Mouse (Mus musculus): ENCODE data around the gene Zfp831. TPM values are rescaled to one million over a fixed set of nuclear protein-coding genes. Genes with fewer than 3 reads are reported as not detected.

Zfp831 gene
- total and polyA plus RNA-seq, 3 experiments = 1.4 to 4.1 TPM; not detected in 1

DNA sequence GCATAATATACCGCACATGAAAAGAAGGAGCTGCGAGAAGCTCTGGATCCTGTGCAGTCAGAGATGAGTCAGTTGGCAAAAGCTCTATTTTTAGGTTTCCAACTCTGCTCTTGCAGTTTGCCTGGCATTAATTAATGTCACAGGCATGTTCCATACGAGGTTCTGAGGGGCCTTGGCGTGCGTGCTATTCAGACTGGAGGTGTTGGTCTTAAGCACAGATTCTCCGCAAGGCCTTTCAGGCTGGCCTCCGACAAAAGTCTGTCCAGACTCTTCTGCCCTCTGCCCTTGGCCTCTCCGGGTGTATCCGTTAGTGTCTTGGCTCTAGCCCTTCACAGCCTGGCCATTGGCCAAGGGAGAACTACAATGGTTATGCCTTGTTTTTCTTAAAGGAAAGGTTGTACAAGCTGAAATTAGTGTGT, 43.5 kb upstream of the Zfp831 start:
- peak; percentile 45 for DNase-seq (ENCODE audit: low read depth, low spot score)
- Histone ChIP-seq H3K4me3 (ENCODE audit: control insufficient read depth in 1 of 2, insufficient read depth in 1 of 2, low read depth in 2 of 2, low read length in 2 of 2) (peak overlapping the region; percentile 73 to 90), H3K79me2 (ENCODE audit: control insufficient read depth, insufficient read depth, low read length, poor library complexity) (peaks cover 16% of the 10 kb centered on the region), H3K9ac (ENCODE audit: control insufficient read depth, low read depth, low read length, poor library complexity, severe bottlenecking) (peak overlapping the region; percentile 84), H3K36me3 (ENCODE audit: control insufficient read depth in 1 of 2, insufficient read depth in 2 of 2, low read length in 2 of 2) (peaks cover 0 to 35% of the 10 kb centered on the region in 2 experiments; a peak in 2 of 4 replicates), H3K4me1 (ENCODE audit: control insufficient read depth in 1 of 2, insufficient read depth in 2 of 2, low read length in 2 of 2) (peaks cover 14 to 50% of the 10 kb centered on the region in 2 experiments), H3K27me3 (ENCODE audit: control insufficient read depth in 1 of 2, insufficient read depth in 2 of 2, low read length in 2 of 2) (no peaks in the 10 kb centered on the region), H3K9me3 (replicated peaks; ENCODE audit: insufficient read depth, low read length) (no peaks in the 10 kb centered on the region), H3K27ac (ENCODE audit: control insufficient read depth, low read depth, low read length) (peak overlapping the region; percentile 33)
- TF ChIP-seq MYB (IDR thresholded peaks at IDR 0.05; ENCODE audit: low read depth, low read length) (no peak), TAL1 (IDR thresholded peaks at IDR 0.05; ENCODE audit: low read length) (no peak), SMC3 (IDR thresholded peaks at IDR 0.05; ENCODE audit: low read depth, low read length) (no peak), NRF1 (IDR thresholded peaks at IDR 0.05; ENCODE audit: insufficient read depth, low read depth, low read length, poor library complexity, severe bottlenecking) (no peak), POLR2A (IDR thresholded peaks at IDR 0.05; ENCODE audit: control insufficient read depth in 1 of 2, insufficient read depth in 1 of 2, low read depth in 1 of 2, low read length in 2 of 2, poor library complexity in 1 of 2) (no peak), MAFK (IDR thresholded peaks at IDR 0.05; ENCODE audit: borderline replicate concordance, low read depth, low read length) (no peak), SIN3A (IDR thresholded peaks at IDR 0.05; ENCODE audit: low read length) (no peak), ZMIZ1 (IDR thresholded peaks at IDR 0.05; ENCODE audit: low read depth, low read length) (no peak), MXI1 (IDR thresholded peaks at IDR 0.05; ENCODE audit: low read depth, low read length) (no peak), RAD21 (IDR thresholded peaks at IDR 0.05; ENCODE audit: low read depth, low read length) (no peak), CHD2 (IDR thresholded peaks at IDR 0.05; ENCODE audit: low read length) (no peak), TBP (IDR thresholded peaks at IDR 0.05; ENCODE audit: low read depth, low read length) (no peak), HCFC1 (IDR thresholded peaks at IDR 0.05; ENCODE audit: low read depth, low read length) (no peak), GATA1 (IDR thresholded peaks at IDR 0.05; ENCODE audit: low read depth, low read length) (no peak), ZNF384 (IDR thresholded peaks at IDR 0.05; ENCODE audit: low read depth, low read length) (no peak)

DNA sequence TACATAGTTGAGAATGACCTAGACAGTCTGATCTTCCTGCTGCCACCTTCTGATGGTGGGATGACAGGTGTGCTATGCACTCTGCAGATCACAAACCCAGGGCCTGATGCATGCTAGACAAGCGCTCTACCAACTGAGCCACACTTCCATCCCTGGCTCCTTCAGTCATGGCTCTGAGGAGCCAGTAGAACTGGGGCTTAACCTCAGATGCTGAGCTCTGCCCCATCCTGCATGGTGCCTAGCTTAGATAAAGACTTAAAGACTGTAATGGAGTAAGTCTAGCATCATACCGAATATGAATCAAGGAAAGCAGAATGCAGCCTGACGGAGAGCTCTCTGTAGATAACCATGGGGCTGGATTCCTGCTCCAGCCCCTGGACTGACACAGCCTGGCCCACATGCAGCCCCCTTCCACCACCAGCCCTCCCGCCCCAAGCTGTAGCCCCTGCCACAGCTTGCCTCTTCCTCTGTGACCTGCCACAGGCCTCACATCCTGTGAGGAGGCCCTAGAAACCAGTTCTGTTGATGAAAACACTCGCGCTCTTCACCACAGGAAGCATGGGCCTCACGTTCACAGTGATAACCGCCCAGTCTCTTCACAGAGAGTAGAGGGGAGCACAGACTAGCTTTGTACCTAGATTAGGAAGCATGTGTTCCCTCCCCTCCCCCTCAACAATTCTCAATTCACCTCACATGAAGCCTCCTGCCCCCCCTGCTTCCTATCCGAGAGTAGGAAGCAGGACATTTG, 41.2 kb upstream of the Zfp831 start:
- DNase-seq (ENCODE audit: low read depth, low spot score) = peak; percentile 92
- peak overlapping the region; percentile 37 for H3K9ac ChIP-seq (ENCODE audit: control insufficient read depth, low read depth, low read length, poor library complexity, severe bottlenecking)
- peaks cover 0 to 37% of the 10 kb centered on the region in 2 experiments; a peak in 2 of 4 replicates for H3K36me3 ChIP-seq (ENCODE audit: control insufficient read depth in 1 of 2, insufficient read depth in 2 of 2, low read length in 2 of 2)
- no peaks in the 10 kb centered on the region for H3K9me3 ChIP-seq (replicated peaks; ENCODE audit: insufficient read depth, low read length)
- H3K79me2 ChIP-seq (ENCODE audit: control insufficient read depth, insufficient read depth, low read length, poor library complexity) = peaks cover 16% of the 10 kb centered on the region
- no peaks in the 10 kb centered on the region for H3K27me3 ChIP-seq (ENCODE audit: control insufficient read depth in 1 of 2, insufficient read depth in 2 of 2, low read length in 2 of 2)
- peak overlapping the region; percentile 2 to 8; a peak in 1 of 4 replicates for H3K4me3 ChIP-seq (ENCODE audit: control insufficient read depth in 1 of 2, insufficient read depth in 1 of 2, low read depth in 2 of 2, low read length in 2 of 2)
- H3K27ac ChIP-seq (ENCODE audit: control insufficient read depth, low read depth, low read length) = peak overlapping the region; percentile 73
- peaks cover 14 to 50% of the 10 kb centered on the region in 2 experiments for H3K4me1 ChIP-seq (ENCODE audit: control insufficient read depth in 1 of 2, insufficient read depth in 2 of 2, low read length in 2 of 2)
- peak; percentile 98 for TF ChIP-seq BHLHE40 (IDR thresholded peaks at IDR 0.05; ENCODE audit: borderline replicate concordance, low read depth, low read length)
- peak; percentile 85 for TF ChIP-seq TCF12 (IDR thresholded peaks at IDR 0.05; ENCODE audit: low read depth, low read length)
- TF ChIP-seq MAX (IDR thresholded peaks at IDR 0.05; ENCODE audit: low read length) = peak; percentile 88
- TF ChIP-seq POLR2AphosphoS5 (IDR thresholded peaks at IDR 0.05; ENCODE audit: borderline replicate concordance, low read depth, low read length) = no peak
- no peak for TF ChIP-seq NELFE (IDR thresholded peaks at IDR 0.05; ENCODE audit: low read depth, low read length)
- TF ChIP-seq ETS1 (IDR thresholded peaks at IDR 0.05; ENCODE audit: low read depth, low read length) = peak; percentile 86
- peak; percentile 96 for TF ChIP-seq RCOR1 (IDR thresholded peaks at IDR 0.05; ENCODE audit: low read depth, low read length)
- TF ChIP-seq ZMIZ1 (IDR thresholded peaks at IDR 0.05; ENCODE audit: low read depth, low read length) = no peak
- peak; percentile 94 for TF ChIP-seq MYC (IDR thresholded peaks at IDR 0.05; ENCODE audit: low read depth, low read length)
- TF ChIP-seq SIN3A (IDR thresholded peaks at IDR 0.05; ENCODE audit: low read length) = peak; percentile 91
- TF ChIP-seq MAZ (IDR thresholded peaks at IDR 0.05; ENCODE audit: low read depth, low read length) = peak; percentile 79
- TF ChIP-seq USF1 (IDR thresholded peaks at IDR 0.05; ENCODE audit: low read depth, low read length) = peak; percentile 33; the same call in 1 of the 2 replicates
- peak; percentile 50 for TF ChIP-seq TAL1 (IDR thresholded peaks at IDR 0.05; ENCODE audit: low read length)
- peak; percentile 71; the same call in 1 of the 2 replicates for TF ChIP-seq MYB (IDR thresholded peaks at IDR 0.05; ENCODE audit: low read depth, low read length)
- no peak for TF ChIP-seq E2F4 (IDR thresholded peaks at IDR 0.05; ENCODE audit: borderline replicate concordance, low read depth, low read length)
- TF ChIP-seq KAT2A (conservative IDR thresholded peaks at IDR 0.05; ENCODE audit: low read depth, low read length) = 0 out of 2 replicates have a peak, but pooled peaks have one; percentile 31
- 0 out of 2 replicates have a peak, but pooled peaks have one; percentile 36 for TF ChIP-seq ZNF384 (IDR thresholded peaks at IDR 0.05; ENCODE audit: low read depth, low read length)
- peak; percentile 44 for TF ChIP-seq CHD2 (IDR thresholded peaks at IDR 0.05; ENCODE audit: low read length)
- peak; percentile 75 for TF ChIP-seq GATA1 (IDR thresholded peaks at IDR 0.05; ENCODE audit: low read depth, low read length)
- TF ChIP-seq GABPA (IDR thresholded peaks at IDR 0.05; ENCODE audit: low read depth, low read length) = no peak
- TF ChIP-seq MAFK (IDR thresholded peaks at IDR 0.05; ENCODE audit: borderline replicate concordance, low read depth, low read length) = 0 out of 2 replicates have a peak, but pooled peaks have one; percentile 31
- TF ChIP-seq RAD21 (IDR thresholded peaks at IDR 0.05; ENCODE audit: low read depth, low read length) = no peak
- TF ChIP-seq TBP (IDR thresholded peaks at IDR 0.05; ENCODE audit: low read depth, low read length) = peak; percentile 46; the same call in 1 of the 2 replicates
